Comparison of ENCODE assay signal across 12 mouse cellular contexts in the genomic region with DNA sequence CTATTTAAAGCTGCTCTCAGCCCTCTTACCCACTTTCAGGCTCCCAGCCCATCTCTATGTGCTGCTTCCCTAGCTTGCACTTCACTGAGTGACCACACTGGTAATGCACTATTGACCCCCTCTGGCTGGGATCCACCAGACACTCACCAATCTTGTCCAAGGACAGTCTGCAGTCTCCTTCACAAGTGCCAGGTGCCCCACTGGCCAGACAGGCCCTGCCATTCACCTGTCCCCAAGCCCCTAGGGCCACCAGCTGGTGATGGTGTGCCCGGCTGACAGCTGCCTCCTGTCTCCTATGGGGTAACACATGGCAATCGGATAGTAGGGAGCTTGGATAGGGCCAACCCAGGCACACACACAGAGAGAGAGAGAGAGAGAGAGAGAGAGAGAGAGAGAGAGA. TPM values are rescaled to one million over a fixed set of nuclear protein-coding genes. Genes with fewer than 3 reads are reported as not detected.
DNase-seq lines count a peak whose midpoint lies in the region; ATAC-seq and TF ChIP-seq lines count a peak whose summit lies in the region.
"Had no signal": no experiment of that assay in that cellular context is flagged by ENCODE, and none has a peak within 500 bp of the region (broad histone marks: within the 10 kb centered on the region; RNA-seq: fewer than 3 reads in every experiment).

No protein-coding gene starts in this region.

- peak; percentile 92 for DNase-seq in heart, adult 11 months
- DNase-seq in heart, embryonic 10.5 days (ENCODE audit: low spot score): no peak
- DNase-seq in neural tube, embryonic 10.5 days (ENCODE audit: extremely low spot score, low spot score): no peak
- DNase-seq in forebrain, embryonic 14.5 days (ENCODE audit: low spot score): no peak
- no peak for DNase-seq in frontal cortex, postnatal 10 days (ENCODE audit: low spot score in 2 of 2)
- no peak for DNase-seq in kidney, postnatal 36 days
- DNase-seq: B cell, adult 2 months; gastrocnemius, postnatal 14 days; layer of hippocampus, adult 9-11 months had no signal

- H3K4me1 ChIP-seq in heart, embryonic 10.5 days: peaks cover 48% of the 10 kb centered on the region
- H3K4me1 ChIP-seq in neural tube, embryonic 12.5 days: peaks cover 31% of the 10 kb centered on the region
- peaks cover 21% of the 10 kb centered on the region for H3K4me1 ChIP-seq in forebrain, embryonic 14.5 days (ENCODE audit: control insufficient read depth, insufficient read depth, low read length)

- H3K9ac ChIP-seq in neural tube, embryonic 12.5 days: no peak overlapping the region
- 0 out of 2 replicates have a peak overlapping the region, but pooled peaks have one; percentile 91 for H3K9ac ChIP-seq in forebrain, embryonic 14.5 days (ENCODE audit: low read length)
- H3K9ac ChIP-seq: liver, embryonic 15.5 days had no signal

- no peak for ATAC-seq in neural tube, embryonic 12.5 days (ENCODE audit: low FRiP score, low read depth)
- no peak for ATAC-seq in forebrain, embryonic 14.5 days

- WGBS in heart, embryonic 10.5 days: 49% methylated on average over 2 of the region's 2 CpGs
- WGBS in neural tube, embryonic 12.5 days: 57% methylated on average over 2 of the region's 2 CpGs
- 56% methylated on average over 2 of the region's 2 CpGs for WGBS in forebrain, embryonic 14.5 days

- peak overlapping the region; percentile 94 for H3K4me2 ChIP-seq in neural tube, embryonic 12.5 days (replicated peaks)
- peak overlapping the region; percentile 88 for H3K4me2 ChIP-seq in forebrain, embryonic 14.5 days (ENCODE audit: low read length)
- H3K4me2 ChIP-seq in myocyte (ENCODE audit: low read depth): peak overlapping the region; percentile 49
- H3K4me2 ChIP-seq: liver, embryonic 15.5 days had no signal

- no peak for TF ChIP-seq POLR2A in myocyte (IDR thresholded peaks at IDR 0.05; ENCODE audit: insufficient read length, low read depth)

- H3K9me3 ChIP-seq in heart, embryonic 10.5 days: no peaks in the 10 kb centered on the region
- no peaks in the 10 kb centered on the region for H3K9me3 ChIP-seq in neural tube, embryonic 12.5 days
- H3K9me3 ChIP-seq in forebrain, embryonic 14.5 days (replicated peaks; ENCODE audit: control insufficient read depth, low read length): no peaks in the 10 kb centered on the region
- H3K9me3 ChIP-seq: liver, embryonic 15.5 days had no signal

- H3K36me3 ChIP-seq in heart, embryonic 10.5 days: no peaks in the 10 kb centered on the region
- no peaks in the 10 kb centered on the region for H3K36me3 ChIP-seq in neural tube, embryonic 12.5 days
- no peaks in the 10 kb centered on the region for H3K36me3 ChIP-seq in forebrain, embryonic 14.5 days (ENCODE audit: control insufficient read depth, insufficient read depth, low read length)
- no peaks in the 10 kb centered on the region for H3K36me3 ChIP-seq in myocyte (ENCODE audit: control insufficient read depth, insufficient read depth)
- H3K36me3 ChIP-seq: liver, embryonic 15.5 days had no signal

- peaks cover 64% of the 10 kb centered on the region for H3K79me2 ChIP-seq in myocyte (ENCODE audit: control insufficient read depth, insufficient read depth)

- H3ac ChIP-seq in myocyte (ENCODE audit: control insufficient read depth, insufficient read length): peak overlapping the region; percentile 86

- no peak overlapping the region for H3K4me3 ChIP-seq in heart, embryonic 10.5 days
- no peak overlapping the region for H3K4me3 ChIP-seq in neural tube, embryonic 12.5 days
- H3K4me3 ChIP-seq in forebrain, embryonic 14.5 days (ENCODE audit: low read depth, low read length): peak overlapping the region; percentile 81
- peak overlapping the region; percentile 43 for H3K4me3 ChIP-seq in myocyte
- H3K4me3 ChIP-seq: liver, embryonic 15.5 days had no signal

- H3K27me3 ChIP-seq in heart, embryonic 10.5 days (ENCODE audit: insufficient read depth, poor library complexity, severe bottlenecking): peaks cover 100% of the 10 kb centered on the region
- H3K27me3 ChIP-seq in neural tube, embryonic 12.5 days (replicated peaks): peaks cover 31% of the 10 kb centered on the region
- H3K27me3 ChIP-seq in forebrain, embryonic 14.5 days (replicated peaks; ENCODE audit: control insufficient read depth, insufficient read depth, low read length): no peaks in the 10 kb centered on the region; the same call in 1 of the 2 replicates
- H3K27me3 ChIP-seq in myocyte (ENCODE audit: control insufficient read depth, insufficient read depth, insufficient read length): no peaks in the 10 kb centered on the region

- H3K27ac ChIP-seq in heart, embryonic 10.5 days: no peak overlapping the region
- H3K27ac ChIP-seq in neural tube, embryonic 12.5 days: no peak overlapping the region
- H3K27ac ChIP-seq in forebrain, embryonic 14.5 days (ENCODE audit: low read depth, low read length): no peak overlapping the region
- H3K27ac ChIP-seq: liver, embryonic 15.5 days had no signal

TF ChIP-seq in myocyte, 11 proteins besides CTCF, POLR2A, EP300 and RAD21:
- TF ChIP-seq E2F4 (IDR thresholded peaks at IDR 0.05; ENCODE audit: insufficient read depth): no peak
- TF ChIP-seq REST (IDR thresholded peaks at IDR 0.05; ENCODE audit: insufficient read depth, insufficient read length): no peak
- TF ChIP-seq TCF3 (IDR thresholded peaks at IDR 0.05; ENCODE audit: insufficient read length, low read depth): peak; percentile 88
- TF ChIP-seq CEBPB (IDR thresholded peaks at IDR 0.05; ENCODE audit: insufficient read depth, poor library complexity, severe bottlenecking): no peak
- no peak for TF ChIP-seq POLR2AphosphoS2 (IDR thresholded peaks at IDR 0.05; ENCODE audit: insufficient read length, low read depth)
- TF ChIP-seq MYOD1 (IDR thresholded peaks at IDR 0.05; ENCODE audit: control insufficient read depth in 1 of 3, insufficient read length in 2 of 3, low read depth in 2 of 3): peak in 2 of 3 experiments; percentile 88 to 94
- peak; percentile 7 to 96 (median 94) for TF ChIP-seq MYOG (IDR thresholded peaks at IDR 0.05; ENCODE audit: control insufficient read depth in 1 of 3, insufficient read depth in 1 of 3, insufficient read length in 2 of 3, low read depth in 2 of 3)
- no peak for TF ChIP-seq USF1 (IDR thresholded peaks at IDR 0.05; ENCODE audit: low read depth)
- TF ChIP-seq SRF (IDR thresholded peaks at IDR 0.05; ENCODE audit: control insufficient read depth, insufficient read length, low read depth): no peak
- TF ChIP-seq TCF12 (IDR thresholded peaks at IDR 0.05; ENCODE audit: insufficient read depth, poor library complexity, severe bottlenecking): peak; percentile 61
- no peak for TF ChIP-seq MAX (IDR thresholded peaks at IDR 0.05; ENCODE audit: low read depth)

RNA-seq across cellular contexts. Expression of gene Sema7a, which starts 2.1 kb away (rescaled TPM):
- polyA plus RNA-seq in heart, embryonic 10.5 days (2016; fragmentation: Nextera tagmentation; extraction: Ambion mirVana): 0.16 TPM in 1 of 2 replicates, not detected in the other
- 0.85 and 1.3 TPM in 2 replicates for polyA plus RNA-seq in neural tube, embryonic 12.5 days (2016; fragmentation: Nextera tagmentation; extraction: Ambion mirVana)
- 3.6 and 6.2 TPM in 2 replicates for polyA plus RNA-seq in forebrain, embryonic 14.5 days (2014; fragmentation: Nextera tagmentation; extraction: Ambion mirVana)
- 27.4 TPM for polyA plus RNA-seq in myocyte (2012; fragmentation: generic; extraction: Trizol)
- polyA plus RNA-seq: liver, embryonic 15.5 days had no signal

RNA-seq across cellular contexts. Expression of gene Ubl7, which starts 31.3 kb away (rescaled TPM):
- polyA plus RNA-seq in heart, embryonic 10.5 days (2016; fragmentation: Nextera tagmentation; extraction: Ambion mirVana): 110 TPM in 2 replicates
- 148 and 153 TPM in 2 replicates for polyA plus RNA-seq in neural tube, embryonic 12.5 days (2016; fragmentation: Nextera tagmentation; extraction: Ambion mirVana)
- 144 and 166 TPM in 2 replicates for polyA plus RNA-seq in forebrain, embryonic 14.5 days (2014; fragmentation: Nextera tagmentation; extraction: Ambion mirVana)
- polyA plus RNA-seq in myocyte (2012; fragmentation: generic; extraction: Trizol): 62.0 TPM

Comparison
In these comparisons a context has a peak if more than half of its experiments do, and no peak if none do; other contexts are left out.
1. H3K4me3 ChIP-seq: peak in forebrain, embryonic 14.5 days (single experiment) and myocyte (single experiment); none in heart, embryonic 10.5 days (single experiment) and neural tube, embryonic 12.5 days (single experiment).
2. Peak in every context shown above with its lines, with median percentiles within 50 percentile points of each other: H3K4me2 ChIP-seq.